Mouse (Mus musculus) adrenal gland, adult 2 months (tissue): ENCODE data around the gene Zdhhc18. TPM values are rescaled to one million over a fixed set of nuclear protein-coding genes. Genes with fewer than 3 reads are reported as not detected.

Source experiments
- DNase-seq: peaks from one replicate; pipeline ENCODE4 v3.0.0; 2021
- polyA plus RNA-seq: library from polyadenylated mRNA; depleted of rRNA; stranded (reverse); fragments of >200 nt; gene quantifications from 2 replicates; pipeline ENCODE4 v1.2.3, GENCODE M21; 2012
- total RNA-seq, 2 experiments: library from RNA; stranded (reverse); gene quantifications; 2 replicates each; pipeline ENCODE4 v1.2.3; 2021

Zdhhc18 gene
- total and polyA plus RNA-seq, 3 experiments, result 18.4 to 31.0 (median 24.8) TPM

- DNase-seq, result no peak
Observed at GRCm38 (mm10) chr4:133630326-133630920, 19.5 kb downstream of the Zdhhc18 start.

- DNase-seq, result no peak
Observed at GRCm38 (mm10) chr4:133629191-133629590, 20.8 kb downstream of the Zdhhc18 start.

GRCm38 (mm10) chr4:133628517-133628916, 21.4 kb downstream of the Zdhhc18 start:
- no peak for DNase-seq

GRCm38 (mm10) chr4:133627039-133627438, 22.9 kb downstream of the Zdhhc18 start:
- DNase-seq, result no peak

GRCm38 (mm10) chr4:133626621-133627020, 23.3 kb downstream of the Zdhhc18 start:
- DNase-seq, result no peak

- DNase-seq, result no peak
Observed at GRCm38 (mm10) chr4:133626221-133626620, 23.7 kb downstream of the Zdhhc18 start.

GRCm38 (mm10) chr4:133625621-133626071, 24.3 kb downstream of the Zdhhc18 start:
- peak; percentile 62 for DNase-seq

- no peak for DNase-seq
Observed at GRCm38 (mm10) chr4:133624830-133625229, 25.1 kb downstream of the Zdhhc18 start.

GRCm38 (mm10) chr4:133622161-133622695, 27.7 kb downstream of the Zdhhc18 start:
- no peak for DNase-seq

GRCm38 (mm10) chr4:133620668-133621067, 29.3 kb downstream of the Zdhhc18 start:
- no peak for DNase-seq

- DNase-seq, result no peak
Observed at GRCm38 (mm10) chr4:133619473-133620136, 30.3 kb downstream of the Zdhhc18 start.

GRCm38 (mm10) chr4:133617936-133618335, 32.0 kb downstream of the Zdhhc18 start:
- no peak for DNase-seq

GRCm38 (mm10) chr4:133615416-133615815, 34.5 kb downstream of the Zdhhc18 start:
- peak; percentile 35 for DNase-seq

GRCm38 (mm10) chr4:133614274-133614761, 35.6 kb downstream of the Zdhhc18 start:
- DNase-seq, result peak; percentile 92

GRCm38 (mm10) chr4:133613867-133614266, 36.1 kb downstream of the Zdhhc18 start:
- no peak for DNase-seq

GRCm38 (mm10) chr4:133613026-133613425, 36.9 kb downstream of the Zdhhc18 start:
- DNase-seq, result no peak

GRCm38 (mm10) chr4:133612416-133612815, 37.5 kb downstream of the Zdhhc18 start:
- no peak for DNase-seq

- no peak for DNase-seq
Observed at GRCm38 (mm10) chr4:133611815-133612214, 38.1 kb downstream of the Zdhhc18 start.

- DNase-seq, result peak; percentile 84
Observed at GRCm38 (mm10) chr4:133609719-133610118, 40.2 kb downstream of the Zdhhc18 start.

GRCm38 (mm10) chr4:133607284-133607683, 42.7 kb downstream of the Zdhhc18 start:
- DNase-seq, result no peak

- no peak for DNase-seq
Observed at GRCm38 (mm10) chr4:133605330-133605729, 44.6 kb downstream of the Zdhhc18 start.

- DNase-seq, result no peak
Observed at GRCm38 (mm10) chr4:133604856-133605255, 45.1 kb downstream of the Zdhhc18 start.

- DNase-seq, result no peak
Observed at GRCm38 (mm10) chr4:133604175-133604574, 45.8 kb downstream of the Zdhhc18 start.
